Mouse (Mus musculus) cortical plate, adult 2 months (tissue): ENCODE data around the gene Ggcx. TPM values are rescaled to one million over a fixed set of nuclear protein-coding genes. Genes with fewer than 3 reads are reported as not detected.
"Not testable (repeated sequence)": the region's sequence is repeated elsewhere in the genome, so short reads cannot be mapped to it uniquely, and the experiment has no call there.

Experiments
- H3K27ac ChIP-seq: fragments of 200-500 bp; 2 replicates; pipeline ENCODE4 v1.5.1; 2012; ENCODE audit warnings: low read length, control low read depth, inconsistent platforms; ENCODE audit not compliant: insufficient read depth
- H3K4me1 ChIP-seq: fragments of 200-500 bp; 2 replicates; pipeline ENCODE4 v1.6.1; 2011; ENCODE audit warnings: low read length; ENCODE audit not compliant: control insufficient read depth, insufficient read depth
- H3K4me3 ChIP-seq: fragments of 200-500 bp; 2 replicates; pipeline ENCODE4 v1.5.1; 2011; ENCODE audit warnings: mild to moderate bottlenecking, low read length, control low read depth; ENCODE audit not compliant: insufficient read depth
- CTCF ChIP-seq: fragments of 200-500 bp; IDR thresholded peaks from 2 replicates; pipeline ENCODE4 v1.5.1; 2011; ENCODE audit warnings: mild to moderate bottlenecking, control low read depth, low read length; ENCODE audit not compliant: insufficient read depth; ENCODE audit errors: extremely low read depth
- POLR2A ChIP-seq: fragments of 200-500 bp; IDR thresholded peaks from 2 replicates; pipeline ENCODE4 v1.6.1; 2011; ENCODE audit warnings: mild to moderate bottlenecking, low read length, control low read depth; ENCODE audit not compliant: insufficient read depth; ENCODE audit errors: extremely low read depth
- polyA plus RNA-seq: library from polyadenylated mRNA; depleted of rRNA; stranded (reverse); fragments of >200 nt; gene quantifications from 2 replicates; pipeline ENCODE4 v1.2.3, GENCODE M21; 2012

Gene Ggcx
- polyA plus RNA-seq, 1 experiment, result 17.7 TPM

DNA sequence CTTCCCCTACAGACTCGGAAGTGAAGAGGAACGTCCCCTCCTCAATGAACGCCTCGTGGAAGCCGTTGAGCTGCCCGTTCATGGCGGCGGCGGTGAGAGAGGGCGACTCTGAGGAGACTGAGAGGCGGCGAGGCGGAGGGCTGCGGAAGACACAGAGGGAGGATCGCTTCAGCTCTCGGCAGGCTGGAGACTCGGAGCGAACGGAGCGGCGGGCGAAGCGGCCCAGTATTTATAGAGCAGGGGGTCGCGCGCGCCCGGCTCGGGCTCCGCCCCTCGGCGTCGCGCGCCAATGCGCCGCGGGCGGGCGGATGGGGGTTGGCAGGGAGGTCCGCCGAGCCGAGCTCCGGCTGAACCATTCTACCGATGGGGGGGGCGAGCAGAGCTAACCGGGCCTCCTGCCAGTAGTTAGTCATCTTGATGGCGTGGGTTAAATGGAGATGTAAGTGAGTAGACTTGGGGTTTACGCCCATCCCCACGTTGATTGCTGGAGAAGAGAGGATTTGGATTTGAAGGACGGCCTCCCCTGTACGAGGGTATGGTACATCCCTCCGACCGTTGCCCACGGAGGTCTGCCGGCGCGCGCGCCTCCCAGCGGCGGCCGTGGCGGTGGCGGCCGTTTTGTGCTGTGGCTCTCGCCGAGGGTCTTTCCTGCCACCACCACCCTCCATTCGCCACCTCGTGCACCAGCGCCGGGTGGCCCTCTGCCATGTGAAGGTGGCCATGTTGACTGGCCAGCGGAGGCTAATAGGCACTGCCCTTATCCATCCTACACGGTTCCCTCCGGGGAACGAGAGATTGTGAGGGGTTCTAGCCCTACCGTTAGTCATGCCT lies 25.5 kb downstream of the Ggcx start, which contains the start of gene Mat2a:
Mat2a (minus strand) TSS at position 204 of the 831 bp plus-strand sequence.
- 0 out of 2 replicates have a peak, but pooled peaks have one; percentile 34 for TF ChIP-seq CTCF
- TF ChIP-seq POLR2A, result peak; percentile 98
- Histone ChIP-seq H3K4me3 (peak within 1 kb of the TSS; percentile 87), H3K27ac (peak within 1 kb of the TSS; percentile 99), H3K4me1 (peaks cover 2% of the 10 kb centered on the region; the same call in 1 of the 2 replicates)

DNA sequence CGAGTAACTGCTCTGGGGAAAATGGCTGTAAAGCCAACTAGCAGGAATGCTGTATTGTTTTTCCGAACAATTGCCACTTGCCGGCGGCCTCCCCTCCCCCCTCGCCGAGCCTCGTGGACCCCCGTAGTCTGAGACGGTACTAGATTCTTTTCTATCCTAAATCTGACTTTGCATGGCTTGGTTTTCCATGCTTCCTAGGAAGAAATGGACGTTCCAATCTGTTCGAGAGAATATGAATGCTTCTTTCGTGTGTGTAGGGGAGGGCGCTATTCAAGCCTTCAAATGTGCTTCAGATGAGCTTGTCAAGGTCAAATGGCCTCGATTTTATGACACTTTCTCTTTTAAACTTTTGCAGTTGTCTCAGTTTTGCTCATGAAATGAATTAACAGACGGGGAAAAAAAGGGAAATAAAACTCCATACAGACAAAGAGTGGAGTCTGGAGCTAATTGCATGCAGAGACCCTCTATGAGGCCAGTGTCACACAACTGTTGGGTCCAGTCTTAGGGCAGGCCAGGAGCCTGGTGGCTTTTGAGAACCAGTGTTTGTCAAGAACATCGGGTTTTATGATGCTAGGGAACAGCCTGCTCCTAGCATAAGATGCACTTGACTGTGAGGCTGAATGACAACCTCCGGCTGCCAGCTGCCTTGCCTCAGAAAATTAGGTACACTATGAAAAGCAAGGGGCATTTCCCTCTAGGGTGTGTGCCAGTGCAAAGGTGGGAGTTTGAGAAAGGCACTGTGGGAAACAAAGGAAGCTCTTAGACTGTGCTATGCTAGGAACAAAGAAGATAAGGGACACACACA lies 26.3 kb downstream of the Ggcx start:
- TF ChIP-seq POLR2A (0 out of 2 replicates have a peak, but pooled peaks have one; percentile 6), CTCF (no peak)
- H3K27ac ChIP-seq, result peak overlapping the region; percentile 80
- peak overlapping the region; percentile 87 for H3K4me3 ChIP-seq
- H3K4me1 ChIP-seq, result peaks cover 2% of the 10 kb centered on the region; the same call in 1 of the 2 replicates

DNA sequence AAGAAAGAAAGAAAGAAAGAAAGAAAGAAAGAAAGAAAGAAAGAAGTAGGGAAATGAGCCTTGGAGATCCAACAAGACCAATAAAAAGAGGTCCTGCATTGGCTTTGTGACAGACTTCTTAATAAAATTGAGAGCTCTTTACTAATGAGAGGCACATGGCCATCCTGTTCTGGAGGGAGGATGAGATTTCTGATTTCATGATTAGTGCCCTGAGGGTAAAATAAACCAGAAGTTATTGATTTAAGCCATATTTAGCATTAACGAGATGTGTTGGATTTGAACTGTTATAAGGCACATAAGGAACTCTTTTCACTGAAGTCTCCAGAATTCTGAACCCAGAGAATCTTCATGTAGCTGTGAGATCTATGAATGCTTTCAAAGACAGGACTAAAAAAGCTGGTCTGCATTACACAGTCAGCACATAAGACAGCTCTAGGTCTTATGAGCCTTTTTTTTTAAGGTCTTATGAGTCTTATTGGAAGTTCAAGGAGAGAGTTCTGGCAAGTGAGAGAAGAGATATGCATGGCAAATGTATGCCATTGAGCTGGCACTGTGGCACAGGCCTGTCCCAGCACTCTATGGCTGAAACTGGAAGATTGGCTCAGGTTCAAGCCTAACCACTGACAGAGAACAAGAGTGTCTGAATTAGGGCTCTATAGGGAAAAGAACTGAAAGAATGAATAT lies 29.0 kb downstream of the Ggcx start:
- Histone ChIP-seq H3K4me1 (peaks cover 2% of the 10 kb centered on the region; the same call in 1 of the 2 replicates), H3K27ac (no peak overlapping the region), H3K4me3 (no peak overlapping the region)
- no peak for TF ChIP-seq POLR2A
- no peak for TF ChIP-seq CTCF

DNA sequence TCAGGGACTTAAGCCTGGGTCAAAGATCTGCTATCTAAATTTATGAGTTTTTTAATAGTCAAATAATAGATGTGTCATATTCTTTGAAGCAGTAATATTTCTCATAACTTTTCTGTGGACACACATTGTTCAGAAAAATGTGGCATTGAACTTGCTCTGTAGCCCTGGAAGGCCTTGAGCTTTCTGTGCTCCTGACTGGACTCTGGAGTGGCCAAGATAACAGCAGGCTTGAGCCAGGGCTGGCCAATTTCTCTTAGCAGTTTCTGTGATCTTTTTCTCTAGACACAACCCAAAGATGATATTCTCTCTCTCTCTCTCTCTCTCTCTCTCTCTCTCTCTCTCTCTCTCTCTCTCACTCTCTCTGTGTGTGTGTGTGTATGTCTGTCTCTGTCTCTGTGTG lies 30.9 kb downstream of the Ggcx start:
- TF ChIP-seq CTCF (no peak), POLR2A (no peak)
- Histone ChIP-seq H3K4me1 (peaks cover 2% of the 10 kb centered on the region; the same call in 1 of the 2 replicates), H3K4me3 (no peak overlapping the region), H3K27ac (no peak overlapping the region)

DNA sequence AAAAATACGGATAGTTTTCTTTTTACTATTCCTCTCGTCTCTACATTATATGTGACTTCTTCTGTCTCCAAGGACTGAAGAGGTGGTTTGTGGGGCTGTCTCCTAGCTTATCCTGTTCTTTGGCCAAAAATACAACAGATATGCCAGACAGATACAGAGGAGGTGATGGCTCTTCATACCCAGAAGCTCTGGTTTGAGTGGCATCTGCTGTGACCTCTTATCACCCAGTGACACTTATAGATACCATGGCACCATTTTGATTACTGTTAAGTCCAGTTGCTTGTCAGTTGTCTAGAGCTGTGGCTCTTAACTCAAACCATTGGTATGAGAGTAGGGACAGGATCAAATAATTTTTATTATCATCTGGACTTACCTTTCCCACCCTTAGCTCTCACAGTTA lies 33.4 kb downstream of the Ggcx start:
- TF ChIP-seq CTCF, result no peak
- no peak for TF ChIP-seq POLR2A
- Histone ChIP-seq H3K4me3 (no peak overlapping the region), H3K4me1 (no peaks in the 10 kb centered on the region), H3K27ac (no peak overlapping the region)

DNA sequence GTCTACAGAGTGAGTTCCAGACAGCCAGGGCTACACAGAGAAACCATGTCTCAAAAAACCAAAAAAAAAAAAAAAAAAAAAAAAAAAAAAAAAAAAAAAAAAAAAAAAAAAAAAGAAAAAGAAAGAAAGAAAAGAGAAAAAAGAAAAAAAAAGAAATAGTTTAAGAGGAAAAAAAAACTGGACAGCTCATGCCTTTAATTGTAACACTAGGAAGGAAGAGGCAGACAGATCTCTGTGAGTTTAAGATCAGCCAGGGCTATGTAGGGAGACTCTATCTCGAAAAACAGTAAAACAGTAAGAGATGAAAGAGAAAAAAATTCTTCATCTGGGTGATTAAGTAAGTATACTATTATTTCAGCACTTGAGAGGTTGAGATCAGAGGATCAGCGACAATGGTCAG lies 37.7 kb downstream of the Ggcx start:
- H3K4me1 ChIP-seq, H3K4me3 ChIP-seq, H3K27ac ChIP-seq: not testable (repeated sequence)

DNA sequence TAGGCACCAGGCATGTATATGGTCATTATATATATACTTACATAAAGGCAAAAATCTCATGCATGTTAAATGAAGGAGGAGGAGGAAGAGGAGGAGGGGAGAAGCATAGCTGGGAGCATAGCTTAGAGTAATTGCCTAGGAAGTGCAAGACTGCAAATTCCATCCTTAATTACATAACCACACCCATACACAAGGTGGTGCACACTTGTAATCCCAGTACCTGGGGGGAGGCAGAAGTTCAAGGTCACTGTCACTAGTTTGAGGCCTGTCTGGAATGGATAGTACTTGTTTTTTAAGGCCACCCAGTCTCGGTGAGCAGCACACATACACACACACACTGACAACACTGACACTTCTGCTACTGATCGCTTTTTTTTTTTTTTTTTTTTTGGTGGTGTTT lies 38.2 kb downstream of the Ggcx start:
- Histone ChIP-seq H3K4me1 (0 out of 2 replicates have a peak, but pooled peaks cover 2% of the 10 kb centered on the region), H3K4me3 (no peak overlapping the region), H3K27ac (no peak overlapping the region)
- TF ChIP-seq POLR2A (no peak), CTCF (no peak)

DNA sequence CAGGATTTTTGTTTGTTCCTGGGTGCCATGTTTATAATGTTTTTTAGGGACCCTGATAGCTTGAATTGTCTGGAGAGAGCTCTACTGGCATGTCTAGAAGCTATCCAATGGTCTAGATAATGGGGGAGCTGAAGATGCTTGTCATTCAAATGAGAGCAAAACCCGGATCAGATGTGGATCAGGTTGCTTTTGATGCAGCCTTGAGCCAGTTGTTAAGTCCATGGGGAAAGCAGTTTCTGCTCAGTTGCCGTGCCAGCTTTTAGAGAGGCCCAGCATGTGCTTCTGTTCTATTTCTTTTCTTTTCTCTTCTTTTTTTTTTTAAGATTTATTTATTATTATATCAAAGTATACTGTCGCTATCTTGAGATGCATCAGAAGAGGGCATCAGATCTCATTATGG lies 39.5 kb downstream of the Ggcx start:
- Histone ChIP-seq H3K27ac (no peak overlapping the region), H3K4me3 (no peak overlapping the region), H3K4me1 (0 out of 2 replicates have a peak, but pooled peaks cover 2% of the 10 kb centered on the region)
- no peak for TF ChIP-seq POLR2A
- no peak for TF ChIP-seq CTCF

DNA sequence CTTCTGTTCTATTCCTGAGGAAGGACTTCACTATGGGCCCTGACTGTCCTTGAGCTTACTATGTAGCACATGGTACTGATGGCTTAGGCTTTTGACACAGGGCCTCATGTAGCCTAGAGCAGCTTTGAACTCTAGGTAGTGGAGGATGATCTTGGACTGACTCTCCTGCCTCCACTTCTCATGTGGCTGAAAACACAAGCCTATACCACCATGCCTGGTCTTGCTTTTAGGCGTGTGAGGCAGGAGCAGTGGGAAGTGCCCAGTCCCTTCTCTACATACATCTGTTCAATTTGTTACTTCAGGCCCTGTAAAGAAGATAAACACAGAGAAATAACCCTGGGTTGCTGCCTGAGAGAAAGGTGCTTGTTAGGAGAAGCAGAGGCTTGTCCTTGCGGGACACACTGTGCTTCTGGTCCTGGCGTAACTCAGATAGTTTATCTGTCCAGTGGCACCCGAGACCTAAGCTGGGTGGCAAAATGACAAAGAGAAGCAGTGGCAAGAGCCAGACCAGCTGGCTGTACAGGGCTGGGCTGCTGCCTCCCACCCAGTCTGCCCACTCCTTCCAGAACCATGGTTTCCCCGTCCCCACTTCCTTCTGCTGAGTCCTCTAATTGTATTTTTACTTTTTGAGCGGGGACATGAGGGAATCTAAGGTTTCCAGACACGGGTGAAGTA lies 40.1 kb downstream of the Ggcx start:
- Histone ChIP-seq H3K4me1 (0 out of 2 replicates have a peak, but pooled peaks cover 2% of the 10 kb centered on the region), H3K4me3 (no peak overlapping the region), H3K27ac (no peak overlapping the region)
- TF ChIP-seq CTCF (no peak), POLR2A (no peak)
